Mouse (Mus musculus) kidney, embryonic 16.5 days (tissue): ENCODE results near the gene Bcar1. TPM values are rescaled to one million over a fixed set of nuclear protein-coding genes. Genes with fewer than 3 reads are reported as not detected.

Experiments used
- ATAC-seq: fragments of 200-750 bp; cut with Nextera tagmentation; 2 replicates; pipeline ENCODE4 v1.8.0; 2017; ENCODE audit warnings: moderate TSS enrichment; ENCODE audit not compliant: low FRiP score, low TSS enrichment
- H3K27ac ChIP-seq: fragments of 300-500 bp; sonication (generic); 2 replicates; pipeline ENCODE4 v1.5.1; 2014; ENCODE audit warnings: low read length
- H3K27me3 ChIP-seq: fragments of 300-500 bp; sonication (generic); 2 replicates; pipeline ENCODE4 v1.6.1; 2014; ENCODE audit warnings: low read length, control low read depth, mixed read lengths; ENCODE audit not compliant: insufficient read depth
- H3K36me3 ChIP-seq: fragments of 300-500 bp; sonication (generic); 2 replicates; pipeline ENCODE4 v1.6.1; 2014; ENCODE audit warnings: low read length, control low read depth, mixed read lengths; ENCODE audit not compliant: insufficient read depth
- H3K4me1 ChIP-seq: fragments of 300-500 bp; sonication (generic); 2 replicates; pipeline ENCODE4 v1.6.1; 2014; ENCODE audit warnings: low read length, control low read depth, mixed read lengths; ENCODE audit not compliant: insufficient read depth
- H3K4me2 ChIP-seq: fragments of 300-500 bp; sonication (generic); replicated peaks from 2 replicates; pipeline ENCODE4 v1.6.1; 2014; ENCODE audit warnings: low read depth, low read length
- H3K4me3 ChIP-seq: fragments of 300-500 bp; sonication (generic); 2 replicates; pipeline ENCODE4 v1.5.1; 2014; ENCODE audit warnings: mild to moderate bottlenecking, low read length
- H3K9ac ChIP-seq: fragments of 300-500 bp; sonication (generic); replicated peaks from 2 replicates; pipeline ENCODE4 v1.6.1; 2014; ENCODE audit warnings: low read length
- H3K9me3 ChIP-seq: fragments of 300-500 bp; sonication (generic); 2 replicates; pipeline ENCODE4 v1.6.1; 2016; ENCODE audit warnings: low read length, control low read depth
- WGBS: fragments of 180-500 bp; shearing (Covaris S2); extraction: QIAGEN DNeasy Blood & Tissue Kit; methylation state at CpG from one replicate; pipeline ENCODE4 v1.1.7; 2014; 5-methylcytosine and 5-hydroxymethylcytosine counted together
- polyA plus RNA-seq: library from polyadenylated mRNA; unstranded; fragments of >200 nt; fragmentation: Nextera tagmentation; extraction: Ambion mirVana; gene quantifications from 2 replicates; pipeline ENCODE4 v1.2.1, GENCODE M21; 2015

The Bcar1 gene
- polyA plus RNA-seq, 1 experiment from 2014 or later, result 49.6 TPM

- ATAC-seq, result no peak
- Histone ChIP-seq H3K27ac (no peak overlapping the region), H3K27me3 (no peaks in the 10 kb centered on the region), H3K4me3 (no peak overlapping the region), H3K4me2 (no peak overlapping the region), H3K36me3 (peaks cover 9% of the 10 kb centered on the region), H3K9me3 (no peaks in the 10 kb centered on the region), H3K9ac (no peak overlapping the region), H3K4me1 (peaks cover 49% of the 10 kb centered on the region)
- 88% methylated on average over 6 of the region's 6 CpGs for WGBS
These were observed 18.3 kb downstream of the Bcar1 start for GRCm38 (mm10) chr8:111725341-111725740.

- no peak overlapping the region for H3K4me3 ChIP-seq
- no peak for ATAC-seq
- 44% methylated on average over 4 of the region's 4 CpGs for WGBS
- H3K9me3 ChIP-seq, result no peaks in the 10 kb centered on the region
- no peak overlapping the region for H3K4me2 ChIP-seq
- H3K27me3 ChIP-seq, result no peaks in the 10 kb centered on the region
- no peak overlapping the region for H3K27ac ChIP-seq
- H3K4me1 ChIP-seq, result peaks cover 34% of the 10 kb centered on the region
- peaks cover 28% of the 10 kb centered on the region for H3K36me3 ChIP-seq
- no peak overlapping the region for H3K9ac ChIP-seq
These were observed 23.5 kb downstream of the Bcar1 start for GRCm38 (mm10) chr8:111720115-111720544.

GRCm38 (mm10) chr8:111718937-111719336, 24.7 kb downstream of the Bcar1 start:
- peak; percentile 32; the same call in 1 of the 2 replicates for ATAC-seq
- no peak overlapping the region for H3K4me2 ChIP-seq
- 26% methylated on average over 5 of the region's 5 CpGs for WGBS
- H3K9me3 ChIP-seq, result no peaks in the 10 kb centered on the region
- H3K4me1 ChIP-seq, result peaks cover 34% of the 10 kb centered on the region
- no peak overlapping the region for H3K4me3 ChIP-seq
- H3K27me3 ChIP-seq, result no peaks in the 10 kb centered on the region
- H3K9ac ChIP-seq, result no peak overlapping the region
- H3K36me3 ChIP-seq, result peaks cover 40% of the 10 kb centered on the region
- H3K27ac ChIP-seq, result peak overlapping the region; percentile 70

- no peak for ATAC-seq
These were observed 25.7 kb downstream of the Bcar1 start for GRCm38 (mm10) chr8:111717866-111718265.

GRCm38 (mm10) chr8:111717488-111717792, 26.2 kb downstream of the Bcar1 start:
- WGBS, result 76% methylated on average over 4 of the region's 4 CpGs
- H3K36me3 ChIP-seq, result peaks cover 54% of the 10 kb centered on the region
- H3K9me3 ChIP-seq, result no peaks in the 10 kb centered on the region
- no peak overlapping the region for H3K4me2 ChIP-seq
- H3K4me3 ChIP-seq, result no peak overlapping the region
- H3K4me1 ChIP-seq, result peaks cover 34% of the 10 kb centered on the region
- no peaks in the 10 kb centered on the region for H3K27me3 ChIP-seq
- H3K27ac ChIP-seq, result peak overlapping the region; percentile 75
- ATAC-seq, result no peak
- H3K9ac ChIP-seq, result no peak overlapping the region

More at GRCm38 (mm10) chr8:111717866-111718265, 25.7 kb downstream of the Bcar1 start:
- Histone ChIP-seq H3K4me1 (peaks cover 34% of the 10 kb centered on the region), H3K4me2 (no peak overlapping the region), H3K36me3 (peaks cover 51% of the 10 kb centered on the region), H3K4me3 (no peak overlapping the region), H3K27me3 (no peaks in the 10 kb centered on the region), H3K9ac (0 out of 2 replicates have a peak overlapping the region, but pooled peaks have one; percentile 23), H3K9me3 (no peaks in the 10 kb centered on the region), H3K27ac (peak overlapping the region; percentile 75)
- 75% methylated on average over 6 of the region's 6 CpGs for WGBS

GRCm38 (mm10) chr8:111716603-111717487, 26.8 kb downstream of the Bcar1 start:
- Histone ChIP-seq H3K4me1 (peaks cover 36% of the 10 kb centered on the region), H3K36me3 (peaks cover 56% of the 10 kb centered on the region), H3K9ac (peak overlapping the region; percentile 27), H3K9me3 (no peaks in the 10 kb centered on the region), H3K27ac (peak overlapping the region; percentile 75), H3K27me3 (no peaks in the 10 kb centered on the region), H3K4me3 (no peak overlapping the region), H3K4me2 (no peak overlapping the region)
- WGBS, result 54% methylated on average over 10 of the region's 10 CpGs
- peak; percentile 28 for ATAC-seq

GRCm38 (mm10) chr8:111715514-111715913, 28.1 kb downstream of the Bcar1 start:
- H3K27ac ChIP-seq, result no peak overlapping the region
- ATAC-seq, result no peak
- peaks cover 61% of the 10 kb centered on the region for H3K36me3 ChIP-seq

GRCm38 (mm10) chr8:111714295-111714694, 29.3 kb downstream of the Bcar1 start:
- Histone ChIP-seq H3K4me2 (no peak overlapping the region), H3K27ac (no peak overlapping the region), H3K9ac (no peak overlapping the region), H3K9me3 (no peaks in the 10 kb centered on the region), H3K36me3 (peaks cover 61% of the 10 kb centered on the region), H3K4me3 (no peak overlapping the region), H3K4me1 (peaks cover 38% of the 10 kb centered on the region), H3K27me3 (no peaks in the 10 kb centered on the region)
- no peak for ATAC-seq
- whole genome bisulfite sequencing, result 93% methylated on average over 12 of the region's 12 CpGs

More at GRCm38 (mm10) chr8:111715514-111715913, 28.1 kb downstream of the Bcar1 start:
- Histone ChIP-seq H3K9me3 (no peaks in the 10 kb centered on the region), H3K9ac (no peak overlapping the region), H3K4me2 (no peak overlapping the region), H3K4me1 (peaks cover 34% of the 10 kb centered on the region), H3K27me3 (no peaks in the 10 kb centered on the region), H3K4me3 (no peak overlapping the region)
- WGBS, result 84% methylated on average over 13 of the region's 13 CpGs

- 94% methylated on average over 25 of the region's 25 CpGs for WGBS
- H3K36me3 ChIP-seq, result peaks cover 64% of the 10 kb centered on the region
These were observed 29.8 kb downstream of the Bcar1 start for GRCm38 (mm10) chr8:111713817-111714216.

GRCm38 (mm10) chr8:111713291-111713690, 30.3 kb downstream of the Bcar1 start:
- Histone ChIP-seq H3K27me3 (no peaks in the 10 kb centered on the region), H3K27ac (no peak overlapping the region), H3K36me3 (peaks cover 64% of the 10 kb centered on the region), H3K4me2 (no peak overlapping the region), H3K4me3 (no peak overlapping the region), H3K4me1 (peaks cover 38% of the 10 kb centered on the region), H3K9ac (no peak overlapping the region), H3K9me3 (no peaks in the 10 kb centered on the region)
- no peak for ATAC-seq
- WGBS, result 90% methylated on average over 11 of the region's 11 CpGs

More at GRCm38 (mm10) chr8:111713817-111714216, 29.8 kb downstream of the Bcar1 start:
- no peak for ATAC-seq
- Histone ChIP-seq H3K9me3 (no peaks in the 10 kb centered on the region), H3K4me3 (no peak overlapping the region), H3K4me1 (peaks cover 38% of the 10 kb centered on the region), H3K9ac (no peak overlapping the region), H3K4me2 (no peak overlapping the region), H3K27ac (no peak overlapping the region), H3K27me3 (no peaks in the 10 kb centered on the region)
